Mouse (Mus musculus) frontal cortex, adult 2 months (tissue): ENCODE data around the gene Ube2a. TPM values are rescaled to one million over a fixed set of nuclear protein-coding genes. Genes with fewer than 3 reads are reported as not detected.
A peak's percentile ranks its signal among the peaks of the same experiment; 100 is the strongest.

Experiments
- DNase-seq, 2 experiments: peaks; one replicate each; pipeline ENCODE4 v3.0.0; 2022; ENCODE audit warnings: low spot score in 1 of 2; ENCODE audit errors: extremely low spot score in 1 of 2
- polyA plus RNA-seq: library from polyadenylated mRNA; depleted of rRNA; stranded (reverse); fragments of >200 nt; gene quantifications from 2 replicates; pipeline ENCODE4 v1.2.3, GENCODE M21; 2012; rRNA removed

Ube2a gene
- polyA plus RNA-seq: 42.8 and 48.8 TPM in 2 replicates

- no peak for DNase-seq
These were observed at the start of gene Ube2a, which contains the start of gene C330007P06Rik for GRCm38 (mm10) chrX:36873765-36874164. Gene Ube2a (plus strand): TSS chrX:36873900. Gene C330007P06Rik (minus strand): TSS chrX:36874111.

- DNase-seq: no peak
These were observed 49.6 kb upstream of the Ube2a start for GRCm38 (mm10) chrX:36823932-36824711.

GRCm38 (mm10) chrX:36825032-36825431 lies 48.7 kb upstream of the Ube2a start:
- DNase-seq: no peak

- no peak for DNase-seq
These were observed 46.8 kb upstream of the Ube2a start for GRCm38 (mm10) chrX:36826873-36827272.

GRCm38 (mm10) chrX:36830271-36830670 lies 43.4 kb upstream of the Ube2a start:
- DNase-seq: no peak

GRCm38 (mm10) chrX:36831632-36832031 lies 42.1 kb upstream of the Ube2a start:
- peak in 1 of 2 experiments; percentile 48 for DNase-seq

GRCm38 (mm10) chrX:36833397-36834084 lies 40.2 kb upstream of the Ube2a start:
- peak in 1 of 2 experiments; percentile 79 for DNase-seq

- no peak for DNase-seq
These were observed 36.5 kb upstream of the Ube2a start for GRCm38 (mm10) chrX:36837069-36837676.

GRCm38 (mm10) chrX:36839391-36839790 lies 34.3 kb upstream of the Ube2a start:
- DNase-seq: no peak

GRCm38 (mm10) chrX:36841698-36842097 lies 32.0 kb upstream of the Ube2a start:
- no peak for DNase-seq

- no peak for DNase-seq
These were observed 30.2 kb upstream of the Ube2a start for GRCm38 (mm10) chrX:36843346-36843990.

- DNase-seq: no peak
These were observed 26.5 kb upstream of the Ube2a start for GRCm38 (mm10) chrX:36847152-36847551.

GRCm38 (mm10) chrX:36852631-36853030 lies 21.1 kb upstream of the Ube2a start:
- no peak for DNase-seq

GRCm38 (mm10) chrX:36863766-36864608 lies 9.7 kb upstream of the Ube2a start:
- peak; percentile 63 to 85 for DNase-seq

GRCm38 (mm10) chrX:36864609-36865328 lies 8.9 kb upstream of the Ube2a start:
- no peak for DNase-seq

- DNase-seq: no peak
These were observed 3.3 kb upstream of the Ube2a start for GRCm38 (mm10) chrX:36870372-36870771.

GRCm38 (mm10) chrX:36874178-36874696 lies 537 bp downstream of the Ube2a start:
- DNase-seq: peak; percentile 53 to 83

GRCm38 (mm10) chrX:36874704-36875128 lies 1.0 kb downstream of the Ube2a start:
- no peak for DNase-seq

- DNase-seq: no peak
These were observed 11.0 kb downstream of the Ube2a start for GRCm38 (mm10) chrX:36884719-36885118.
